Mouse (Mus musculus) ES-E14 (cell line): ENCODE data around the gene 1700025G04Rik. TPM values are rescaled to one million over a fixed set of nuclear protein-coding genes. Genes with fewer than 3 reads are reported as not detected.

Source experiments
- DNase-seq: peaks from one replicate; pipeline ENCODE4 v3.0.0-alpha.2; 2013; ENCODE audit warnings: low read depth, low spot score
- H3K27ac ChIP-seq: 2 replicates; pipeline ENCODE4 v1.5.1; 2012; ENCODE audit warnings: low read depth, mild to moderate bottlenecking, low read length, moderate library complexity, mixed read lengths; ENCODE audit not compliant: poor library complexity, insufficient read depth, severe bottlenecking
- H3K36me3 ChIP-seq: 2 replicates; pipeline ENCODE4 v1.6.1; 2012; ENCODE audit warnings: mild to moderate bottlenecking, low read length, moderate library complexity, mixed read lengths; ENCODE audit not compliant: control insufficient read depth, poor library complexity, insufficient read depth, severe bottlenecking
- H3K4me1 ChIP-seq, 2 experiments: fragments of 150-350 bp in 1 of 2; sonication (generic) in 1 of 2; 2 replicates each; pipeline ENCODE4 v1.6.1; 2012; ENCODE audit warnings: low read length in 2 of 2, mild to moderate bottlenecking in 1 of 2, mixed read lengths in 1 of 2; ENCODE audit not compliant: control insufficient read depth in 2 of 2, insufficient read depth in 2 of 2, poor library complexity in 1 of 2
- H3K4me3 ChIP-seq, 2 experiments: fragments of 150-350 bp in 1 of 2; sonication (generic) in 1 of 2; 2 replicates each; pipeline ENCODE4 v1.5.1; 2012; ENCODE audit warnings: low read length in 2 of 2, low read depth in 1 of 2, mild to moderate bottlenecking in 1 of 2, mixed read lengths in 1 of 2; ENCODE audit not compliant: insufficient read depth in 1 of 2, poor library complexity in 1 of 2, severe bottlenecking in 1 of 2
- H3K9ac ChIP-seq: 2 replicates; pipeline ENCODE4 v1.6.1; 2012; ENCODE audit warnings: low read depth, mild to moderate bottlenecking, low read length, mixed read lengths; ENCODE audit not compliant: poor library complexity, insufficient read depth, severe bottlenecking
- H3K9me3 ChIP-seq: fragments of 150-350 bp; sonication (generic); 2 replicates; pipeline ENCODE4 v1.6.1; 2012; ENCODE audit warnings: low read depth, mild to moderate bottlenecking, low read length; ENCODE audit not compliant: control insufficient read depth, insufficient read depth
- CHD2 ChIP-seq: IDR thresholded peaks from 2 replicates; pipeline ENCODE4 v1.6.1; 2014; ENCODE audit warnings: mild to moderate bottlenecking, low read depth, low read length, inconsistent platforms
- HCFC1 ChIP-seq: IDR thresholded peaks from 2 replicates; pipeline ENCODE4 v1.6.1; 2012; ENCODE audit warnings: low read length, inconsistent platforms, borderline replicate concordance; ENCODE audit not compliant: insufficient read depth
- MAFK ChIP-seq: IDR thresholded peaks from 2 replicates; pipeline ENCODE4 v1.6.1; 2014; ENCODE audit warnings: mild to moderate bottlenecking, low read depth, low read length, inconsistent platforms; ENCODE audit not compliant: insufficient read depth
- ZC3H11A ChIP-seq: IDR thresholded peaks from 2 replicates; pipeline ENCODE4 v1.6.1; 2012; ENCODE audit warnings: low read depth, mild to moderate bottlenecking, inconsistent platforms, low read length, borderline replicate concordance
- ZNF384 ChIP-seq: IDR thresholded peaks from 2 replicates; pipeline ENCODE4 v1.6.1; 2012; ENCODE audit warnings: low read depth, low read length, inconsistent platforms
- in situ Hi-C, 2 experiments: fragments of 600-800 bp; cut with MboI; formaldehyde crosslinking; loops; one replicate each; pipeline ENCODE4 v1.15.1; 2025; ENCODE audit warnings: low sequenced_read_pairs in 2 of 2, inconsistent platforms in 1 of 2; ENCODE audit not compliant: unreplicated experiment in 2 of 2
- total RNA-seq: library from RNA; depleted of rRNA; stranded (reverse); fragments of 300-350 nt; gene quantifications from 2 replicates; pipeline ENCODE4 v1.2.3, GENCODE M21; 2012

The 1700025G04Rik gene
- total RNA-seq, 1 experiment: 2.1 TPM

GRCm38 (mm10) chr1:152037589-152037988, 52.3 kb downstream of the 1700025G04Rik start:
- in situ Hi-C loops: no loop called here

GRCm38 (mm10) chr1:152034766-152035165, 55.2 kb downstream of the 1700025G04Rik start:
- no peak for DNase-seq
- Histone ChIP-seq H3K36me3 (no peaks in the 10 kb centered on the region), H3K9ac (no peak overlapping the region), H3K9me3 (no peaks in the 10 kb centered on the region), H3K4me1 (peaks cover 0 to 4% of the 10 kb centered on the region in 2 experiments; a peak in 1 of 4 replicates), H3K27ac (no peak overlapping the region), H3K4me3 (no peak overlapping the region)
- in situ Hi-C loops: no loop called here
- TF ChIP-seq ZC3H11A (no peak), HCFC1 (no peak)

More at GRCm38 (mm10) chr1:152037589-152037988, 52.3 kb downstream of the 1700025G04Rik start:
- no peak for TF ChIP-seq CHD2
- no peak for TF ChIP-seq HCFC1
- TF ChIP-seq MAFK: no peak
- TF ChIP-seq ZNF384: no peak
- no peak for DNase-seq
- H3K4me3 ChIP-seq: no peak overlapping the region
- no peak overlapping the region for H3K9ac ChIP-seq
- H3K36me3 ChIP-seq: no peaks in the 10 kb centered on the region
- peaks cover 0 to 4% of the 10 kb centered on the region in 2 experiments; a peak in 1 of 4 replicates for H3K4me1 ChIP-seq
- no peak overlapping the region for H3K27ac ChIP-seq
- H3K9me3 ChIP-seq: no peaks in the 10 kb centered on the region

DNA sequence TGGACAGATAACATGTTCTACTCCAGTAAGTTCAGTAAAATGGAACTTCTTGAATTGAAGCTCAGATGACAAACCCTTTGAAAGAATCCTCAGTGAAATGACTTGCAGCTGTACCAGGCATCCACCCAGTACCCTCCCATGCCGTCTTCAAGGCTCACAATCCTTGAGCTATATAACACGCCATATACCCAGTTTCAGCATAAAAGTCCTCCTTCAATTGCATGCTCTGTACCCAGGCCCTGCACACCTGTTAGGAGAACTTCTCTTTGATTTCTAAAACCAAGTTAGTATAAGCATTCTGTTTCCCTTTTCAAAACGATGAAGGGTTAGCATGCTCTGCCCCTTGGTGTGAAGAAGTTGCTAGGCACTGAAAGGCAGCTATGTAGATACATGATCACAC, 56.2 kb downstream of the 1700025G04Rik start:
- peaks cover 0 to 2% of the 10 kb centered on the region in 2 experiments; a peak in 1 of 4 replicates for H3K4me1 ChIP-seq
- in situ Hi-C loops: no loop called here
- no peak overlapping the region for H3K4me3 ChIP-seq
- no peak for DNase-seq
- no peaks in the 10 kb centered on the region for H3K9me3 ChIP-seq
- no peaks in the 10 kb centered on the region for H3K36me3 ChIP-seq
- H3K9ac ChIP-seq: no peak overlapping the region
- no peak overlapping the region for H3K27ac ChIP-seq
- TF ChIP-seq CHD2: no peak
- TF ChIP-seq MAFK: no peak
- no peak for TF ChIP-seq ZC3H11A
- TF ChIP-seq HCFC1: no peak
- TF ChIP-seq ZNF384: no peak

- in situ Hi-C loops: no loop called here
- Histone ChIP-seq H3K9me3 (no peaks in the 10 kb centered on the region), H3K4me3 (no peak overlapping the region), H3K4me1 (no peaks in the 10 kb centered on the region), H3K36me3 (no peaks in the 10 kb centered on the region), H3K9ac (no peak overlapping the region), H3K27ac (no peak overlapping the region)
- TF ChIP-seq MAFK: no peak
- TF ChIP-seq HCFC1: no peak
- no peak for TF ChIP-seq ZNF384
- TF ChIP-seq CHD2: no peak
- TF ChIP-seq ZC3H11A: no peak
- no peak for DNase-seq
These were observed 57.8 kb downstream of the 1700025G04Rik start for GRCm38 (mm10) chr1:152032144-152032543.

GRCm38 (mm10) chr1:152030546-152030945, 59.4 kb downstream of the 1700025G04Rik start:
- no peak for DNase-seq
- H3K36me3 ChIP-seq: no peaks in the 10 kb centered on the region
- H3K9me3 ChIP-seq: no peaks in the 10 kb centered on the region
- TF ChIP-seq ZC3H11A: no peak
- no peak for TF ChIP-seq ZNF384
- TF ChIP-seq CHD2: no peak
- TF ChIP-seq MAFK: no peak
- TF ChIP-seq HCFC1: no peak
- in situ Hi-C loops: no loop called here
- H3K4me3 ChIP-seq: no peak overlapping the region
- H3K27ac ChIP-seq: no peak overlapping the region
- no peak overlapping the region for H3K9ac ChIP-seq
- no peaks in the 10 kb centered on the region for H3K4me1 ChIP-seq
